In the genomic region with DNA sequence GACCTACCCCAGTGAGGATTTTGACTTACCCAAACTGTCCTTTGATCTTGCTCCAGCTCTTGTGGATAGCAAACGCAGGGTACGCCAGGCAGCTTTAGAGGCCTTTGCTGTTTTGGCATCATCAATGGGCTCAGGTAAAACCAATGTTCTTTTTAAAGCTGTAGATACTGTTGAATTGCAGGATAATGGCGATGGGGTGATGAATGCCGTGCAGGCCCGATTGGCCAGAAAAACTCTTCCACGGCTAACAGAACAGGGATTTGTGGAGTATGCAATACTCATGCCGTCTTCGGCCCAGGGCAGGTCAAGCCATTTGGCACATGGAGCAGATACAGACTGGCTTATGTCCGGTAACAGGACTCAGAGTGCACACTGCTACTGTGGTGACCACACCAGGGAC, we compare ENCODE assay signal across 7 mouse cellular contexts. TPM values are rescaled to one million over a fixed set of nuclear protein-coding genes. Genes with fewer than 3 reads are reported as not detected.
DNase-seq lines count a peak whose midpoint lies in the region; ATAC-seq and TF ChIP-seq lines count a peak whose summit lies in the region.

No protein-coding gene starts in this region.

- no peak overlapping the region for H3ac ChIP-seq in myocyte (ENCODE audit: control insufficient read depth, insufficient read length)

- H3K27me3 ChIP-seq in embryonic facial prominence, embryonic 10.5 days (replicated peaks; ENCODE audit: low read depth, poor library complexity, severe bottlenecking), result no peaks in the 10 kb centered on the region
- H3K27me3 ChIP-seq in hindbrain, embryonic 10.5 days (ENCODE audit: insufficient read depth, poor library complexity, severe bottlenecking), result no peaks in the 10 kb centered on the region
- no peaks in the 10 kb centered on the region for H3K27me3 ChIP-seq in limb, embryonic 14.5 days (ENCODE audit: control insufficient read depth, insufficient read depth, low read length)
- H3K27me3 ChIP-seq in myocyte (ENCODE audit: control insufficient read depth, insufficient read depth, insufficient read length), result no peaks in the 10 kb centered on the region

- peak overlapping the region; percentile 88 for H3K4me2 ChIP-seq in limb, embryonic 14.5 days (replicated peaks; ENCODE audit: low read depth, low read length, severe bottlenecking)
- peak overlapping the region; percentile 98 for H3K4me2 ChIP-seq in myocyte (ENCODE audit: low read depth)

- WGBS in embryonic facial prominence, embryonic 10.5 days, result 2% methylated on average over 9 of the region's 9 CpGs
- WGBS in hindbrain, embryonic 10.5 days, result 1% methylated on average over 9 of the region's 9 CpGs
- WGBS in limb, embryonic 14.5 days, result under 1% methylated on average over 9 of the region's 9 CpGs

- peak; percentile 34 for DNase-seq in 416B (ENCODE audit: low read depth)
- peak; percentile 28 for DNase-seq in CD4-positive helper T cell, adult 2 months (ENCODE audit: low read depth, low spot score)
- DNase-seq in embryonic facial prominence, embryonic 10.5 days (ENCODE audit: low spot score), result peak; percentile 24
- DNase-seq in hindbrain, embryonic 10.5 days (ENCODE audit: low spot score), result peak; percentile 19
- no peak for DNase-seq in limb, embryonic 14.5 days (ENCODE audit: low spot score)
- no peak for DNase-seq in layer of hippocampus, adult 11-12 months (ENCODE audit: low spot score)

- H3K27ac ChIP-seq in embryonic facial prominence, embryonic 10.5 days (replicated peaks), result no peak overlapping the region
- H3K27ac ChIP-seq in hindbrain, embryonic 10.5 days, result no peak overlapping the region
- H3K27ac ChIP-seq in limb, embryonic 14.5 days (replicated peaks; ENCODE audit: low read depth, low read length), result no peak overlapping the region

- H3K79me2 ChIP-seq in myocyte (ENCODE audit: control insufficient read depth, insufficient read depth), result peaks cover 91% of the 10 kb centered on the region

- peaks cover 21% of the 10 kb centered on the region for H3K36me3 ChIP-seq in embryonic facial prominence, embryonic 10.5 days (replicated peaks)
- H3K36me3 ChIP-seq in hindbrain, embryonic 10.5 days, result peaks cover 16% of the 10 kb centered on the region; the same call in 1 of the 2 replicates
- H3K36me3 ChIP-seq in limb, embryonic 14.5 days (ENCODE audit: control insufficient read depth, insufficient read depth, low read length), result peaks cover 11% of the 10 kb centered on the region; the same call in 1 of the 2 replicates
- peaks cover 5% of the 10 kb centered on the region for H3K36me3 ChIP-seq in myocyte (ENCODE audit: control insufficient read depth, insufficient read depth)

- H3K4me1 ChIP-seq in embryonic facial prominence, embryonic 10.5 days, result peaks cover 44% of the 10 kb centered on the region
- peaks cover 56% of the 10 kb centered on the region for H3K4me1 ChIP-seq in hindbrain, embryonic 10.5 days (replicated peaks)
- peaks cover 25% of the 10 kb centered on the region for H3K4me1 ChIP-seq in limb, embryonic 14.5 days (ENCODE audit: control insufficient read depth, insufficient read depth, low read length)

- no peaks in the 10 kb centered on the region for H3K9me3 ChIP-seq in embryonic facial prominence, embryonic 10.5 days
- no peaks in the 10 kb centered on the region for H3K9me3 ChIP-seq in hindbrain, embryonic 10.5 days
- H3K9me3 ChIP-seq in limb, embryonic 14.5 days (ENCODE audit: control insufficient read depth, low read length), result no peaks in the 10 kb centered on the region

- TF ChIP-seq POLR2A in limb, embryonic 14.5 days (IDR thresholded peaks at IDR 0.05; ENCODE audit: borderline replicate concordance, extremely low read depth, insufficient read depth, insufficient read length), result no peak
- TF ChIP-seq POLR2A in myocyte (IDR thresholded peaks at IDR 0.05; ENCODE audit: insufficient read length, low read depth), result no peak

- peak overlapping the region; percentile 93 for H3K4me3 ChIP-seq in embryonic facial prominence, embryonic 10.5 days
- H3K4me3 ChIP-seq in hindbrain, embryonic 10.5 days, result peak overlapping the region; percentile 96
- H3K4me3 ChIP-seq in limb, embryonic 14.5 days (replicated peaks; ENCODE audit: low read length), result peak overlapping the region; percentile 62
- peak overlapping the region; percentile 95 for H3K4me3 ChIP-seq in myocyte

- ATAC-seq in limb, embryonic 14.5 days (ENCODE audit: low FRiP score, low read depth), result no peak

- peak overlapping the region; percentile 74 for H3K9ac ChIP-seq in limb, embryonic 14.5 days (ENCODE audit: low read depth, low read length, severe bottlenecking)

TF ChIP-seq in myocyte, 11 proteins besides CTCF, POLR2A, EP300 and RAD21:
- TF ChIP-seq MAX (IDR thresholded peaks at IDR 0.05; ENCODE audit: low read depth) (no peak), MYOG (IDR thresholded peaks at IDR 0.05; ENCODE audit: control insufficient read depth in 1 of 3, insufficient read depth in 1 of 3, insufficient read length in 2 of 3, low read depth in 2 of 3) (no peak), USF1 (IDR thresholded peaks at IDR 0.05; ENCODE audit: low read depth) (no peak), E2F4 (IDR thresholded peaks at IDR 0.05; ENCODE audit: insufficient read depth) (no peak), TCF3 (IDR thresholded peaks at IDR 0.05; ENCODE audit: insufficient read length, low read depth) (no peak), SRF (IDR thresholded peaks at IDR 0.05; ENCODE audit: control insufficient read depth, insufficient read length, low read depth) (no peak)
TF ChIP-seq in myocyte: peak in this region for 0.

RNA-seq across cellular contexts. Expression of a gene that starts 1.9 kb away (rescaled TPM):
- polyA plus RNA-seq in embryonic facial prominence, embryonic 10.5 days (2016; fragmentation: Nextera tagmentation; extraction: Ambion mirVana), result 29.4 and 31.5 TPM in 2 replicates
- 22.2 and 28.7 TPM in 2 replicates for polyA plus RNA-seq in hindbrain, embryonic 10.5 days (2016; fragmentation: Nextera tagmentation; extraction: Ambion mirVana)
- 15.4 and 16.8 TPM in 2 replicates for polyA plus RNA-seq in limb, embryonic 14.5 days (2012; rRNA removed)
- 31.1 and 31.9 TPM in 2 replicates for polyA plus RNA-seq in limb, embryonic 14.5 days (2014; fragmentation: Nextera tagmentation; extraction: Ambion mirVana)
- polyA plus RNA-seq in myocyte (2012; fragmentation: generic; extraction: Trizol), result 3.5 TPM

RNA-seq across cellular contexts. Expression of a gene that starts 2.1 kb away (rescaled TPM):
- 9.0 and 10.2 TPM in 2 replicates for polyA plus RNA-seq in embryonic facial prominence, embryonic 10.5 days (2016; fragmentation: Nextera tagmentation; extraction: Ambion mirVana)
- 10.6 and 12.6 TPM in 2 replicates for polyA plus RNA-seq in hindbrain, embryonic 10.5 days (2016; fragmentation: Nextera tagmentation; extraction: Ambion mirVana)
- polyA plus RNA-seq in limb, embryonic 14.5 days (2012; rRNA removed), result 7.5 and 7.7 TPM in 2 replicates
- 16.6 and 19.5 TPM in 2 replicates for polyA plus RNA-seq in limb, embryonic 14.5 days (2014; fragmentation: Nextera tagmentation; extraction: Ambion mirVana)
- 1.9 TPM for polyA plus RNA-seq in myocyte (2012; fragmentation: generic; extraction: Trizol)

RNA-seq across cellular contexts. Expression of a gene that starts 49.8 kb away (rescaled TPM):
- polyA plus RNA-seq in embryonic facial prominence, embryonic 10.5 days (2016; fragmentation: Nextera tagmentation; extraction: Ambion mirVana), result 0.99 and 1.2 TPM in 2 replicates
- polyA plus RNA-seq in hindbrain, embryonic 10.5 days (2016; fragmentation: Nextera tagmentation; extraction: Ambion mirVana), result 2.8 and 3.0 TPM in 2 replicates
- polyA plus RNA-seq in limb, embryonic 14.5 days (2012; rRNA removed), result 7.2 and 7.3 TPM in 2 replicates
- 5.5 and 5.9 TPM in 2 replicates for polyA plus RNA-seq in limb, embryonic 14.5 days (2014; fragmentation: Nextera tagmentation; extraction: Ambion mirVana)
- polyA plus RNA-seq in myocyte (2012; fragmentation: generic; extraction: Trizol), result 1.8 TPM

Comparison
In these comparisons a context has a peak if more than half of its experiments do, and no peak if none do; other contexts are left out.
1. DNase-seq: peak in 416B (single experiment), CD4-positive helper T cell, adult 2 months (single experiment), embryonic facial prominence, embryonic 10.5 days (single experiment) and hindbrain, embryonic 10.5 days (single experiment); none in limb, embryonic 14.5 days (single experiment) and layer of hippocampus, adult 11-12 months (single experiment).
2. Peak in every context shown above with its lines, with median percentiles within 50 percentile points of each other: H3K4me3 ChIP-seq.